Mouse (Mus musculus) gastrocnemius, postnatal 10 days (tissue): ENCODE data around the gene 5330417H12Rik. TPM values are rescaled to one million over a fixed set of nuclear protein-coding genes. Genes with fewer than 3 reads are reported as not detected.

ENCODE experiments used
- DNase-seq: peaks from one replicate; pipeline ENCODE4 v3.0.0; 2021; ENCODE audit warnings: mixed read lengths
- total RNA-seq, 2 experiments: library from RNA; stranded (reverse); gene quantifications; 2 replicates each; pipeline ENCODE4 v1.2.3; 2021

The 5330417H12Rik gene
- total RNA-seq, 2 experiments from 2014 or later, result not detected

DNA sequence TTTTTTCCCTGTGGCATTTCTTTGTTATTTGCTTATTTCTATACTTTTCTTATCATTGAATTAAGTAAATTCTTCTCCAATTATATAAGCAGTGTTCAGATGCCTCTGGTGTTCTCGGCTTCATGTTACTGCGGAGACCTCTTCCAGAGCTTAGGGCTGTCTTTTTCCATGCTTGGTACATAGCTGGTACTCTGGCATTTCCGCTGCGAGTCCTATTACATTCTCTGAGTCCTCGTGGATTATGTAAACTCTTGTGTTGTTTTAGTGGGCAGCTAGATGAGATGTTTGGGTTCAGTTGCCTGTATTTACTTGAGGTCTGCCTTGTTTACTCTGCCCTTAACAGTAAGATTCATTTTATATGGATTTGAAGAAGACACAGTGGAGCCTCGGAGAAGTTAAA, 820 bp upstream of the 5330417H12Rik start:
- DNase-seq, result no peak

DNA sequence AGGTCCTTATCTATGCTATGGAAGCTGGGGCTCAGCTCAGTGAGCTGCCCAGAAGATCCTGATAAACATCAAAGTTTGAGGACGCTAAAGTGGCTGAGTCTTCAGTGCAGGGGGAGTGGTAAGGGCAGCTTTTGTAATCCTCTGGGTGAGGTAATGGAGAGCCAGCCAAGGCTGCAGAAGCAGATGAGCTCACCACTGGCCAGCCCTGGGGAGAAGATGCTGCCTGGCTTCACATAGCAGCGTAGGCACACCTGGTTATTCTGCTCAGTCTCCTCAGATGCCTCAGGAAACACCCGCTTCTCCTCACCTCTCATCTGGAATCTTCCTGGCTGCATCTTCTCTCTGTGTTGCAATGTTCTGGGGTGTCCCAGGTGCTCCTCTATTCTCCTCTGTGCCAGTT, 529 bp downstream of the 5330417H12Rik start:
- no peak for DNase-seq

DNA sequence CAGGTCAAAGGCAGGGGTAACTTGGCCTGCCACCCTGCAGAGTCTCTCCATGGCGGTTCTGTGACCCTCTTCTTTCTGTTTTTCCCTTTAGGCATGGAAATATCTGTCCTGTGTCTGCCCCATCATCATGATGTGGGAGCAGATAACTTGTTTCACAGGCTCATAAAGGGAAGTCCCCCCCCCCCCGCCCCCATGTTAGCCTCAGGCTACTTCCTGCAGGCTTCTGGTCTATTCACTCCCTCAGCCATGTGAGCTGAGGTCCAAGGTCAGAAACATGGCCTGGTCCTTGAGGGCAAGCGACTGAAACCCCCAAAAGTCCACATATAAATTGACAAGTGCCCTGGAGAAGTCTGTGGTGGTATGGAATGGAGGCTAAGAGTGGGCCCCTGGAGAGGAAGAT, 4.8 kb downstream of the 5330417H12Rik start:
- no peak for DNase-seq

DNA sequence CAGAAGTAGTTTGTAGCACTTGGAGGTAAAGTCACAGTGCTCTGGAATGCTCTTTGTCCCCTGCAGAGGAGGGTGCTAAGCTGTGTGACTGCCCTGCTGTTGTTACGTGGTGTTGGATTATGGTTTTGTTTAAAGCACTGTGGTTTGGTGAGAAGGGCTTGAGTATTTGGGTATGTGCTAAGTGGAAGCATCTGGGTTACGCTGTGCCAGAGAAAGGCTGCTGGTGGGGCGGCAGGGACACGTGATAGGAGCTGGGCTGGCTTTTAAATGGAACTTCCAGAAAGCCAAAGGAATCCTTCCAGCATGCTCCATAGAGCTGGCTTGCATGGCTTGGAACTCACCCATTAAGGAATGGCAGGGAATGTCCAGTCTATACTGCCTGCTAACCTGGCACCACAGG, 5.7 kb downstream of the 5330417H12Rik start:
- no peak for DNase-seq

DNA sequence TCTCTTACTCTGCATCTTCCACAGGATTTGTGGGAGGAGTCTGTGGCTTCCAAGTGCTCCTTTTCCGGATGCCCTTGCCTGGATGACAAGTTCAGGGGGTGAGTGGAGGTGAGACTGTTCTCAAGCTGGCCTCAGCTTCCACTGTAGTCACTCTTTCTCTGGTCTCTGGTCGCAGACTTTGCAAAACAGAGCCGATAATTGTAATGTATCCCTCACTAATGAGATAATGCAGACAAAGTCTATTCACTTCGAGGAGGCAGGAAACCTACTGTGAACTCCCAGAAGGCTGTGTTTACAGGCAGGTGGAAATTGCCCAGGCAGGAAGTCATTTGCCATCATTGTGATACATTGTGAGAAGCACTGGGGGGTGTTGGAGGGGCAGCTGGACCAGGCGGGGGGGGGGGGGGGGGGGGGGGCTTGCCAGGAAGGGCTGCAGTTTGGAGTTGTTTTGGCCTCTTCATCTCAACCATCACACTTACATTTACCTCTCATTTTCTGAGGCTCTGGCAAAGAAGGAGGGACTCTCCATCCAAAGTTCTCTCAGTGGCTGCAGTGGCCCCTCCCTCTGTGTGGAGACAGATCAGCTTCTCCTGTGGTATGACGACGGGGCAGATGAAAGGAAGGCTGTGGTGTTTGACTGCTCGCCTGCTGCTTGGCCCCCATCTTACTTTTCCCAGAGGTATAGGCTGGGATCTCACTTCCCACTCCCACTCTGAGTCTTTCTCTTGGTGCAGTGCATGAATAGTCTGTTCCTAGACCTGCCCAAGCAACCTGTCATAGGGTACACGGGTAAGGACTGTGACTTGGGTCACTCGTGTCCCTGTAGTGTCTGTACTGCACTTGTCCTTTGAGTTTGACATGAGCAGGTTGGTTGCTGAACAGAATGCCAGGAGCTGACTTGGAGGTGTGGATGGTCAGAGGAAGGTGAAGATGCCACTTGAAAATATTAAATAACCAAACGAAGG, 6.7 kb downstream of the 5330417H12Rik start:
- no peak for DNase-seq

DNA sequence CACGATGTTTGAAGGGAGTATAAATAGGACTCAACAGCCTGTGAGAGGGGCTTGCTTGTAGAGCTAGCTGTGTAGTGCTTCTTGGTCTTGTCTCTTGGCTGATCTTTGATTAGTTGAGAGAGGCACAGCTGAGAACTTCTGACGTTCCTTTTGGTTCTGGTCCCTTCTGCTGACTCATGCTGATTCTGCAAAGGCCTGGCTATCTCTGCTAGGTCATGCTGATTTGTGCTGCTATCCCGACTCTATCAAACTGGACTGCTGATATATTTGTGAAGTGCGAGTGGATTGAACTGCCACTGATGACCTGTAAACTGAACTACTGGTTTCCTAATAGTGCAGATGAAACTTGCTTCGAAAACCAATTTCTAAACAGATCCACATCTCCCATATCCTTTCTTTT, 14.1 kb downstream of the 5330417H12Rik start:
- no peak for DNase-seq

DNA sequence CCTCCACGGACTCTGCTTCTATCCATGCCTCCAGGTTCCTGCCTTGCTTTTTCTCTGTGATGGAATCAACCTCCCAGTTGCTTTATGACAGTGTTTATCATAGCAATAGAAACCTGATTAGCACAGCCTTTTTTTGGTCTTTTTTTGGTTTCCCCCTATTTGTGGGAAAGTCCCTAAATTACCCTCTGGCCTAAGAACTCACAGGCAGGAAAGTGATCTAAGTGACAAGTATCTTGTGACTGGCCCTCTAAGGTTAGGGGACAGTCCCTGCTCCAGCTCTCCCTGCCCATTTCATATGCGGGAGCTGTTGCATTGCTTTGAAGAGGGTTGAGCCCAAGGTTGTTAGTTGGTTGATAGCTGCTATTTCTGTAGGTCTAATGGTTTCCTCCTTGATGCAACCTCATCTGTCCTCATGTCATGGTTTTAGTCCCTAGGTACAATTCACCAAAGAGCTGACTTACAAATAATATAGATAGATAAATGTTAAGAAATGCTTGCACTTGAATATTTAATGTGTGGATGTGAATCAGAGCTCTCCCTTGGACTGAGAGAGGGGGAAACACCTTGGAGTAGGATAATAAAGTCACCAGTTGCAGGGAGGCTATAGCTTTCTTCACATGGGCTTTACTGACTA, 15.2 kb downstream of the 5330417H12Rik start:
- DNase-seq, result no peak

DNA sequence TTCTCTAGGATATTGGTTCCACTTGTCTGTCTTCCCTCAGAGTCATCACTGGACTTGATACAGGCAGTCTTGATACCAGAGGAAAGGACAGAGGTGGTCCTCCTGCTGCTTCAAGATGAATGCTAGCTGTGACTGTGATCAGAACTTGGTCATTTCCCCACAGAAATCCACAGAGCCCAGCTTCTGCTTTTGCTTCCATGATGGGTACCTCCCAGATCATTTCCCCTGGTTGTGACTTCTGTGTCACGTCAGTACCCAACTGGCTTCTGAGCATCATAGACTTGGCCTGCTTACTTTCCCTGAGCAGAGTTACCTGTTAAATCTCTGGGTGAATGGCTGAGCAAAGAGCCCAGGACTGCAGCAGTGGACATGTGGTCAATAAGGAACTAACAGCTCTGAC, 17.2 kb downstream of the 5330417H12Rik start:
- DNase-seq, result no peak

DNA sequence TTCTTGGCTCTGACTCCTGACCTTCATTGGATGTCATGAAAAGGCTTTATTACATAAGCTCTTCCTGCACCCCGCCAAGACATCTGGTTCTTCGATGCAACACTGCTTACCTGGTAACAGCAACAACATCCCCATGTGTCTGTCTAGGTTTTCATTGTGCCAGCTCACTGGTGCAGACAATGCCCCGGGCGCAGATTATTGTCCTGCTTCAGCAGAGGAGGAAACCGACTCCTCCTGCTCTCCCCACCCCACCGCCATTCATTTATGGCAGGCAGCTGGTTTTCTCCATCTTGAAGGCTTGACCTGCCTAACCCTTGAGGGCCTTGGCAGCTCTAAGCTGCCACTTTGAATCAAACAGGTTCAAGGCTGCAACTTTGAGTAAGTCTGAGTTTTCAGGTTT, 22.0 kb downstream of the 5330417H12Rik start:
- no peak for DNase-seq

DNA sequence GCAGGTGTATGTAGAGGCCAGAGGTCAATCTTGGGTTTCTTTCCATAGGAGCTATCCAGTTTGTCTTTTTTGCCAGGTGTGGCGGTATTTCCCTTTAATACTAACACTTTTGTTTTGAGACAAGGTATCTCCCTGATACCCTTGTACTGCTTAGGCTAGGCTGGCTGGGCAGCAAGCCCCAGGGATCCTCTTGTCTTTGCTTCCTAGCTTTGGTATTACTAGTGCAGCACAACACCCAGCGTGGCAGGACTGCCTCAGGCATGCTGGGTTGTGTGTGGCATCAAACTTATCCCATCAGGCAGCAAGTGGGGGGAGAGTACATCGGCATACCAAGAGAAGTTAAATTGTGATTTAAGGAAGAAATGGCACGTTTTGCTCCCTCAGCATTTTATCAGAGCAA, 22.5 kb downstream of the 5330417H12Rik start:
- no peak for DNase-seq

DNA sequence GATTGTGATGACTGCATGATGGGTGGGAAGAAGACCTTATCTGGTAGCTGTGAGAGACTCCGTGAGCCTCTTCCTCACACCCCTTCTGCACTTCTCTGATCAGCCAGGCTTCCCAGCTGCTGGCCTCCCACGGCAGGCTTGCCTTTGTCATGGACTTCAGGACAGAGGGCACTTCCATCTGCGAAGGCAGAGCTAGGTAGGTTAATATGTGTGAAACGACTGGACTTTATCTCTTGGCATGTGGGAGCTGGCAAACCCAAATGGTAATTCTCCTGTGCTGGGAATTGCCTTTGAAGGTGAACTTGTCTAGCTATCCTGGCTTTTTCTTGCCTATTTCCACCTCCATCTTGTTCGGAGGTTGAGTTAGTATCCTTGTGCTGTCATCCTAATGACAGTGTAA, 24.3 kb downstream of the 5330417H12Rik start:
- no peak for DNase-seq

DNA sequence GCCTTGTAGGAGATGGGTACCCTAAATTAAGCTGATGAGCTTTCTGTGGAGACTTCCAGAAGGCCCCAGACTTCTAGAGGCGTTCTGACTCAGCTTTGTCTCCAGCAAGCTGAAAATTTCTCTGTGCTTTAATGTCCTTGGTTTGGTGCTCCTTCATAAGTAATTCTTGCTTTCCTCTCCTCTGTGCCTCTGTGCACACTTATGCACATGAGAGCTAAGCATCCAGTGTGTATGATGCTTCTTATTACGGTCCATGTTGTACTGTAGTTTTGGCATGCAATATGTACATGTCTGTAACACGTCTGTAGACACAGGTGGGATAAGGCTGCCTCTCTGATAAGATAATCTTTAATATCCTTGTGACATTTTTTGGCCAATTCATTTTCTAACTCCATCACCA, 27.0 kb downstream of the 5330417H12Rik start:
- DNase-seq, result no peak

DNA sequence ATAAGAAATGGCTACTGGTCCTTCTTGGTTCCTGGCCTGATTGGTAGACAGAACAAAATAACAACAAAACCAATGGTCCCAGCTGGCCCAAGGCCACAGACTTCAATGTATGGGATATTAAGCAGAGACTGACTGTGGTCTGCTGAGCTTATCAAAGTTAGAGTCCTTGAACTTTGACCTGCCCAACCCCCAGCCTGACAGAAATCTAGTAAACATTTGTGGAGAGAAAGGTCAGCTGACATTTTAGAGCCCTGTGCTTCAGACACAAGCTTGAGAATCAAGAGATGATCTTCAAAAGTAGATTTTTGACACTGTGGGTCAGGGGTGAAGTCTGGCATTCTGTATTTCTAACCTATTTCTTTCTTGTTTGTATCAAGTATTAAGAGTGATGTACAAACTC, 28.2 kb downstream of the 5330417H12Rik start:
- no peak for DNase-seq

DNA sequence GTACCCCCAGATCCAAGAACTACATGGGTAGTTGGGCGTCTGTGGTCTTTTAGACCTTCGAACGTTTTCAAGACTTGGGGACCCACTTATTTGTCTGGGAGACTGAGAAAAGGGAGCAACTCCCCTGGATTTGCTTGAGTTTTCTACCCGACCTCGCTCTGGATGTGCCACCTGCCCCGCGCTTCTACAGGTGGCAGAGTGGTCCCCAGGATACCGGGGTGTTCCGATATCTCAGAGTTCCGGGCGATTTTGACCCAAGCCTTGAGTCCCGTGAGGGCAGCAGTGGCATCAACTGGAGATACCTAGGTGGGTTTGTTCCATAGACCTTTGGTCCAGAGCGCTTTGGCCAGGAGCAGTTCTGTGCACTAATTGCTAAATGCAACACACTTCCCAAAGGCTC, 29.5 kb downstream of the 5330417H12Rik start:
- no peak for DNase-seq

DNA sequence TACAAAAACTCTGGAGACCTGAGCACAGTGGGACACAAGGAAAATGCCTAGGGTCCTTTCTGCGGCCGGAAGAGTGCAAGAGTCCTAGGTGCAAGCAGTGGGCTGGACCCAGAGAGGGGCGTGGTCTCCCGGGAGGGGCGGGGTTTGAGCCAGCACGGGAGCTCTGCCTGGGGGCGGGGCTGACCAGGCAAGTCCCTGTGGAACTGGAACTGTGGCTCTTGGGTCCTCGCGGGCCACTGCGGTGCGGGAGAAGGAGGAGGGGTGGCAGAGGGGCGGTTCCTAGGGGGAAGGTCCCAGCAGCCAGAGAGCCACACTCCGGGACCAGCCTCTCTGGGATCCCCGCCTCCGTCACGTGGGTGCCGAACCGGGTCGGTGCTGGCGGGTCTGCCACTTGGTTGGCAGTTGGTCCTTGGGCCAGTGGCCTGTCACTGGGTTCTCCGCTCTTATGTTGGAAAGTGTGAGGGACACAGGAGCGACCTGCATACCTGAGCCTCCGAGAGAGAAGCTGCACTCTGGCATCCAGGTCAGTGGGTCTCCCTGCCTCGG, 30.0 kb downstream of the 5330417H12Rik start, which contains the start of gene Ppfibp2:
Ppfibp2 (plus strand) TSS at position 351 of the 546 bp plus-strand sequence.
- peak; percentile 92 for DNase-seq

DNA sequence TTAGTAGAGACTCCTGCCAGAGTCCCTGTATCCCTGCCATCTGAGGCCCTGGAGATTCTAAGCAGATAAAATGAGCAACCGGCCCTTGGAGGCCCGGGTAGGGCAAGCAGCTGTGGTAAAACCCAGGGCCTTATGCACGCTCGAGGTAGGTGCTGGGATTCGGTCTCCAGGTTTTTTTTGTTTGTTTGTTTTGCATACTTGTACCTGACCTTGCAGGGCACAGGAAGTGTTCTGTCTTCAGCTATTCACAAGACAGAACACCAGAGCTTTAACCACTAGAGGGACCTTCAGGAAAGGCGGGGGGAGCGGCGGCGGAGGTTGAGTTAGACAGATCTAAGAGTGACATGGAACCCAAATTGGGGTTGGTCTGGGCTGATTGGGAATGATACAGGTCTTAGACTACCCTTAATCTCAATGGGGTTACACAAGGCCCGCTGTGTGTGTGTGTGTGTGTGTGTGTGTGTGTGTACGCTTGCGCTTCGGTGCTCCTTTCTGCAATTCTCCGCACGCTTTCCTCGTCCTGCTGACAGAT, 30.6 kb downstream of the 5330417H12Rik start:
- peak; percentile 49 for DNase-seq

DNA sequence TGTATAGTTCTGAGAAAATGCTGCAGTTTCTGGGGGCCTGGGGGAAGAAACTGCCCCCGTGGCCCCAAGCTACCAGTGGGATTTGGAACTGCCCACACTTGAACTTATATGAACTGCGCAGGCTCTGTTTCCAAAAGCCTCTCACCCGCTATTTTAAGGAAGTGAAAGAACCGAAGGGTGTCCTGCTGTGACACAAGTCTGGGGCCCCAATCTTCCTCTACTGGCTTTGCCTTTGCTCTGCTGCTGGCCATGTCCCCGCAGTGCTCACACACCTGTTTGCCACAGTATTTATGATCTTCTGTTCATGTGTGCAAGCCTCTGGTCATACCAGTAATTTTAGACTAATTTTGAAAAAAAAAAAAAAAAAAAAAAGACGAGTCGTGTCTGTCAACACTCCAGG, 31.1 kb downstream of the 5330417H12Rik start:
- peak; percentile 14 for DNase-seq

DNA sequence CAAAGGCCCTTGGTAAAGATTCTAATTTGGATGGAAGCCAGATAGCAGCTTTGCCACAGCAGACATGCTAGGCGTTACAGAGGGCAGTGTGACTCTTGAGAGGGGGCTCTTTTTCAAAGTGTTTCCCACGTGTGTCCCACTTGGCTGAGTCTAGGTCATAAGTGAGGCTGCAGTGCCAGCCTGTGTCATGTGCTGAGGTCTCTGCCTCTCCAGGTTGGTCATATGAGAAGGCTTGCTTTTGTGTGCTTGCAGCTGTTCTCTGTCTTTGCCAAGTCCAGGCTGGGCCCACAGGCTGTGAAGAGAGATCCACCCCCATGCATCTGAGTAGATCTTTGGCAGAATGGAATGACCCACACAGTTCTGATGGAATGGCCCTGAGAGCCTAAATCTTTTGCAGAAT, 32.3 kb downstream of the 5330417H12Rik start:
- DNase-seq, result peak; percentile 12

DNA sequence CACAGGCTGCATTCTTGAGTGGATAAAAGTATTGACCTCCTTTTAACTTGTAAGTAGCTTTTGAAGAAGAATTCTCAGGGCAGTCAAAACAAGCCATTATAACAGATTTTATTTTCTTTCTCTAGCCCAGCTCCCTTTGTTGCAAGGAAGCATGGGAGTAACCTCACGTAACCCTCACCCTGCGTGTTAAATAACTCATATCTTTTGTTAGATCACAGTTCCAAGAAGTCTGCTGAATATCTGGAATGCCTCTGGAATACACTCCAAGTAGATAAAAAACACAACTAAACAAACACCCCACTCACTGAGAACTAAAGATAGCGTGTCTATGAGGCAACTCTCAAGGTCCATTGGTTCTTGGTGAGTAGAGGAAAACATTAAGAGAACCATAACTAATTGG, 50.7 kb downstream of the 5330417H12Rik start:
- DNase-seq, result no peak
